Mouse (Mus musculus) embryonic facial prominence, embryonic 11.5 days (tissue): ENCODE results near the gene Xntrpc. TPM values are rescaled to one million over a fixed set of nuclear protein-coding genes. Genes with fewer than 3 reads are reported as not detected.
A peak's percentile ranks its signal among the peaks of the same experiment; 100 is the strongest.

Experiments
- ATAC-seq: fragments of 200-750 bp; cut with Nextera tagmentation; replicated peaks from 2 replicates; pipeline ENCODE4 v1.8.0; 2017; ENCODE audit warnings: low read depth; ENCODE audit not compliant: insufficient number of reproducible peaks, low FRiP score, low TSS enrichment
- DNase-seq: peaks from one replicate; pipeline ENCODE4 v3.0.0-alpha.2; 2015; ENCODE audit warnings: low spot score
- H3K27ac ChIP-seq: fragments of 300-500 bp; sonication (generic); replicated peaks from 2 replicates; pipeline ENCODE4 v1.5.1; 2014; ENCODE audit warnings: mild to moderate bottlenecking, low read depth, low read length, control low read depth
- H3K27me3 ChIP-seq: fragments of 300-500 bp; sonication (generic); 2 replicates; pipeline ENCODE4 v1.6.1; 2014; ENCODE audit warnings: mild to moderate bottlenecking, low read length, moderate library complexity, mixed read lengths; ENCODE audit not compliant: control insufficient read depth, insufficient read depth
- H3K36me3 ChIP-seq: fragments of 300-500 bp; sonication (generic); replicated peaks from 2 replicates; pipeline ENCODE4 v1.6.1; 2014; ENCODE audit warnings: low read depth, mild to moderate bottlenecking, low read length, moderate library complexity, mixed read lengths; ENCODE audit not compliant: control insufficient read depth, insufficient read depth
- H3K4me1 ChIP-seq: fragments of 300-500 bp; sonication (generic); 2 replicates; pipeline ENCODE4 v1.6.1; 2014; ENCODE audit warnings: low read length, mixed read lengths; ENCODE audit not compliant: control insufficient read depth, insufficient read depth
- H3K4me2 ChIP-seq: fragments of 300-500 bp; sonication (generic); 2 replicates; pipeline ENCODE4 v1.6.1; 2014; ENCODE audit warnings: low read depth, mild to moderate bottlenecking, control low read depth, low read length, moderate library complexity
- H3K4me3 ChIP-seq: fragments of 300-500 bp; sonication (generic); 2 replicates; pipeline ENCODE4 v1.5.1; 2014; ENCODE audit warnings: low read depth, low read length, control low read depth
- H3K9ac ChIP-seq: fragments of 300-500 bp; sonication (generic); replicated peaks from 2 replicates; pipeline ENCODE4 v1.6.1; 2014; ENCODE audit warnings: mild to moderate bottlenecking, control low read depth, low read length
- H3K9me3 ChIP-seq: fragments of 300-500 bp; sonication (generic); replicated peaks from 2 replicates; pipeline ENCODE4 v1.6.1; 2016; ENCODE audit warnings: mild to moderate bottlenecking, low read length, inconsistent platforms, mixed read lengths; ENCODE audit not compliant: control insufficient read depth
- WGBS: fragments of 180-500 bp; shearing (Covaris S2); extraction: QIAGEN DNeasy Blood & Tissue Kit; methylation state at CpG from one replicate; pipeline ENCODE4 v1.1.7; 2014; 5-methylcytosine and 5-hydroxymethylcytosine counted together
- polyA plus RNA-seq: library from polyadenylated mRNA; unstranded; fragments of >200 nt; fragmentation: Nextera tagmentation; extraction: Ambion mirVana; gene quantifications from 2 replicates; pipeline ENCODE4 v1.2.1, GENCODE M21; 2014

Xntrpc gene
- polyA plus RNA-seq, 1 experiment from 2014 or later, result 1.4 TPM

DNA sequence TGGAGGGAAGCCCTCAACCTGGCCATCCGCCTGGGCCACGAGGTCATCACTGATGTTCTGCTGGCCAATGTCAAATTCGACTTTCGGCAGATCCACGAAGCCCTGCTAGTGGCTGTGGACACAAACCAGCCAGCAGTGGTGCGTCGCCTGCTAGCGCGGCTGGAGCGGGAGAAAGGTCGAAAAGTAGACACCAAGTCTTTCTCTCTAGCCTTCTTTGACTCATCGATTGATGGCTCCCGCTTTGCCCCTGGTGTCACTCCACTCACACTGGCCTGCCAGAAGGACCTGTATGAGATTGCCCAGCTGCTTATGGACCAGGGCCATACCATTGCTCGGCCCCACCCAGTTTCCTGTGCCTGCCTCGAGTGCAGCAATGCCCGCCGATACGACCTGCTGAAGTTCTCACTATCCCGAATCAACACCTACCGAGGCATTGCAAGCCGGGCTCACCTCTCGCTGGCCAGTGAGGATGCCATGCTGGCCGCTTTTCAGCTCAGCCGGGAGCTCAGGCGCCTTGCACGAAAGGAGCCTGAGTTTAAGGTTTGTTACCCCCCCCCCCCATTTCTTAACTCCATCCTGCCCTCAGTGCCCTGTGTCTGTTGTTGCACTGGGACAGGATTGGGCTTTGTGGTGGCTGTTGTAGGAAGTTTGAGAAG, 18.7 kb downstream of the Xntrpc start:
- ATAC-seq, result no peak
- WGBS, result 92% methylated on average over 26 of the region's 26 CpGs
- Histone ChIP-seq H3K9me3 (no peaks in the 10 kb centered on the region), H3K4me2 (no peak overlapping the region), H3K4me3 (no peak overlapping the region), H3K27ac (no peak overlapping the region), H3K9ac (no peak overlapping the region), H3K27me3 (no peaks in the 10 kb centered on the region), H3K36me3 (peaks cover 9% of the 10 kb centered on the region), H3K4me1 (no peaks in the 10 kb centered on the region)
- DNase-seq, result no peak

- Histone ChIP-seq H3K4me3 (no peak overlapping the region), H3K9me3 (no peaks in the 10 kb centered on the region), H3K4me2 (no peak overlapping the region), H3K9ac (no peak overlapping the region), H3K27me3 (no peaks in the 10 kb centered on the region), H3K36me3 (0 out of 2 replicates have a peak, but pooled peaks cover 2% of the 10 kb centered on the region), H3K27ac (no peak overlapping the region), H3K4me1 (no peaks in the 10 kb centered on the region)
- 76% methylated on average over 4 of the region's 4 CpGs for WGBS
- ATAC-seq (no peak), DNase-seq (no peak)
Measured at GRCm38 (mm10) chr7:102087336-102087735, 21.8 kb downstream of the Xntrpc start.

GRCm38 (mm10) chr7:102099760-102100661, 34.5 kb downstream of the Xntrpc start:
- Histone ChIP-seq H3K4me3 (peak overlapping the region; percentile 23), H3K4me1 (peaks cover 3% of the 10 kb centered on the region), H3K27ac (no peak overlapping the region), H3K4me2 (peak overlapping the region; percentile 48), H3K27me3 (no peaks in the 10 kb centered on the region), H3K9ac (peak overlapping the region; percentile 47; the same call in 1 of the 2 replicates), H3K36me3 (no peaks in the 10 kb centered on the region), H3K9me3 (no peaks in the 10 kb centered on the region)
- DNase-seq (peak; percentile 62), ATAC-seq (peak; percentile 61; the same call in 1 of the 2 replicates)
- WGBS, result 5% methylated on average over 30 of the region's 30 CpGs

DNA sequence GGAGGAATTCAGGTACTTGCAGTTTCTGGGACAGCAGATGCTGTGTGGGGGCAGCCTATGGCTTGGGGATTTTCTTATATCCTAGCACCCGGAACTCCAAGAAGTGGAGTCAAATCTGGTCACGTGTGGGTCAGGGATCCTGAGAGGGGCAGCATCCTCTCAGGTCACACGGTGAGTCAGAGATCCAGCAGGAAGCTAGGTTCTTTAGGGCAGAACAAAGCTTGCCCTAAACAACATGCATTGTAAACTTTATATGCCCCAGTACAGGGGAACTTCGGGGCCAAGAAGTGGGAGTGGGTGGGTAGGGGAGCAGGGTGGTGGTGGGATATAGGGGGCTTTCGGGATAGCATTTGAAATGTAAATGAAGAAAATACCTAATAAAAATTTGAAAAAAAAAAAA, 35.4 kb downstream of the Xntrpc start:
- ATAC-seq (no peak), DNase-seq (no peak)
- 60% methylated on average over 5 of the region's 5 CpGs for WGBS
- Histone ChIP-seq H3K27ac (no peak overlapping the region), H3K4me2 (no peak overlapping the region), H3K9ac (peak overlapping the region; percentile 22; the same call in 1 of the 2 replicates), H3K36me3 (no peaks in the 10 kb centered on the region), H3K4me3 (no peak overlapping the region), H3K4me1 (peaks cover 3% of the 10 kb centered on the region), H3K27me3 (no peaks in the 10 kb centered on the region), H3K9me3 (no peaks in the 10 kb centered on the region)

DNA sequence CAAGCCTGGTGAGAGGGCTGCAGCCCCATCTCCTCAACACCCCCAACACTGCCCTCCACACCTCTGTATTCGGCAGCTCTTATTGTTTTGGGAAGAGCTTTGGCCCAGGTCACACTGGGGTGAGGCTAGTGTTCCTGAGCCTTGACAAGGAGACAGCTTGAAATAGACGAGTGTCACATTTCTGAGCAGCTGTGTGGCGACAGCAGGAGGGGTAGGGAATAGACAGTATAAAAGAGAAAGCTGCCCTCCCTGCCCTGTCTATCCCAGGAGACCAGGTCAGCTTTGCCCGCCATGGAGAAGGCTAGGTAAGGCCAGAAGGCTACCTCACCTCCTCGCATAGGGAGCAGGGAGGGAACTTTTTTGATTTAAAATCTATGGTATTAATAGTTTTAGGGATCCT, 36.0 kb downstream of the Xntrpc start, which contains the start of gene Art1:
TSS of gene Art1 (plus strand) at position 257 of the 400 bp plus-strand sequence.
- WGBS, result 31% methylated on average over 5 of the region's 5 CpGs
- H3K9me3 ChIP-seq, result no peaks in the 10 kb centered on the region
- DNase-seq (no peak), ATAC-seq (no peak; the same call in 1 of the 2 replicates)
- no peak within 1 kb of the TSS for H3K27ac ChIP-seq
- peaks cover 3% of the 10 kb centered on the region for H3K4me1 ChIP-seq
- peak within 1 kb of the TSS; percentile 22; the same call in 1 of the 2 replicates for H3K9ac ChIP-seq
- H3K36me3 ChIP-seq, result no peaks in the 10 kb centered on the region
- H3K4me2 ChIP-seq, result no peak within 1 kb of the TSS
- no peak within 1 kb of the TSS for H3K4me3 ChIP-seq
- H3K27me3 ChIP-seq, result no peaks in the 10 kb centered on the region

DNA sequence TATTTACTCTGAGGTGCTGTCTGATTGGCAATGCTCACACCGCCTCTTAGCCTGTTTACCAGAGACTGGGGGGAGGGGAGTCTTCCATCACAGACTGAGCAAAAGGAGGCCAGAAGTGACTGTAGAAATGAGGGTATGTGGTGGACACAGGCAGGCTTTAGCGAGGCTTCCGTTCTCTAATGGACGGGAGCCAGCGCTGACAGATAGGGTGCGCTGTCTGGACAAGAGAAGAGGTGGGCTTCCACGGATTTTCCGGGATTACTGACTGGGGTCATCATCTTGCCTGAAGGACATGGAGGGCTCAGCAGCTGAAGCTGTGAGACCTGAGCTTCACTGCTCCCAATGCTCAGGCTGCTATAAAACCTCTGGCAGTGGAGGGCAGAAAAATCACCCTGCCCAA, 36.7 kb downstream of the Xntrpc start:
- Histone ChIP-seq H3K9ac (no peak overlapping the region), H3K4me1 (peaks cover 3% of the 10 kb centered on the region), H3K9me3 (no peaks in the 10 kb centered on the region), H3K27me3 (no peaks in the 10 kb centered on the region), H3K4me3 (no peak overlapping the region), H3K36me3 (no peaks in the 10 kb centered on the region), H3K27ac (no peak overlapping the region), H3K4me2 (no peak overlapping the region)
- ATAC-seq, result no peak
- DNase-seq, result no peak
- 39% methylated on average over 8 of the region's 8 CpGs for WGBS

- DNase-seq, result no peak
- Histone ChIP-seq H3K4me3 (no peak overlapping the region), H3K27me3 (no peaks in the 10 kb centered on the region), H3K27ac (no peak overlapping the region), H3K4me1 (peaks cover 3% of the 10 kb centered on the region), H3K36me3 (no peaks in the 10 kb centered on the region), H3K9ac (no peak overlapping the region), H3K9me3 (no peaks in the 10 kb centered on the region), H3K4me2 (no peak overlapping the region)
- WGBS, result 55% methylated on average over 6 of the region's 6 CpGs
- no peak for ATAC-seq
Measured at GRCm38 (mm10) chr7:102102696-102103095, 37.2 kb downstream of the Xntrpc start.

DNA sequence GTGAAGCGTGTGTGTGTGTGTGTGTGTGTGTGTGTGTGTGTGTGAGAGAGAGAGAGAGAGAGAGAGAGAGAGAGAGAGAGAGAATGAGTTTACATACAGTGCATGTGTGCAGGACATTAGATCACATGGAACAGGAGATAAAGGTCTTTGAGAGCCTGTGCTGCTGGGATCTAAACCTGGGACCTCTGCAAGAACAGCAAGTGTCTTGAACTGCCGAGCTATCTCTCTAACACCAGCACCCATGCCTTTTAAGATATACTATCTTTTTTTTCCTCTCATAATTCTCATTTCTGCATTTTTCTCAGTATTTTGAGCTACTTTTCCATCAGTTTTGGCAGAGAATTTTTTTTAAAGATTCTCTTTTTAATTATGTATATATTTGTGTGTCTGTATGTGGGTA, 38.0 kb downstream of the Xntrpc start:
- H3K27ac ChIP-seq, result no peak overlapping the region
- no peak overlapping the region for H3K4me3 ChIP-seq
- DNase-seq, result no peak
- H3K4me2 ChIP-seq, result no peak overlapping the region
- no peak overlapping the region for H3K9ac ChIP-seq
- no peak for ATAC-seq
- H3K27me3 ChIP-seq, result no peaks in the 10 kb centered on the region
- WGBS, result 88% methylated on average over 2 of the region's 2 CpGs
- H3K4me1 ChIP-seq, result peaks cover 3% of the 10 kb centered on the region
- H3K9me3 ChIP-seq, result no peaks in the 10 kb centered on the region
- H3K36me3 ChIP-seq, result no peaks in the 10 kb centered on the region
